Mouse (Mus musculus) lung, adult 2 months (tissue): ENCODE measurements around the gene Slc35d3. TPM values are rescaled to one million over a fixed set of nuclear protein-coding genes. Genes with fewer than 3 reads are reported as not detected.

Source experiments
- DNase-seq: peaks from one replicate; pipeline ENCODE4 v3.0.0; 2022
- H3K4me1 ChIP-seq: fragments of 200-500 bp; 2 replicates; pipeline ENCODE4 v1.6.1; 2011; ENCODE audit warnings: low read length; ENCODE audit not compliant: control insufficient read depth, insufficient read depth
- H3K4me3 ChIP-seq: fragments of 200-500 bp; replicated peaks from 2 replicates; pipeline ENCODE3; 2011; ENCODE audit warnings: low read depth, mild to moderate bottlenecking, control low read depth, low read length; ENCODE audit errors: extremely low read depth
- CTCF ChIP-seq: fragments of 200-500 bp; IDR thresholded peaks from 2 replicates; pipeline ENCODE4 v1.5.1; 2011; ENCODE audit warnings: mild to moderate bottlenecking, low read length, control low read depth; ENCODE audit not compliant: insufficient read depth
- POLR2A ChIP-seq: fragments of 200-500 bp; IDR thresholded peaks from 2 replicates; pipeline ENCODE4 v1.6.1; 2011; ENCODE audit warnings: low read depth, mild to moderate bottlenecking, control low read depth, low read length, borderline replicate concordance; ENCODE audit errors: extremely low read depth
- WGBS: fragments of 180-500 bp; shearing (Covaris S2); methylation state at CpG from one replicate; pipeline ENCODE4 v1.1.7; 2018; 5-methylcytosine and 5-hydroxymethylcytosine counted together
- polyA plus RNA-seq: library from polyadenylated mRNA; depleted of rRNA; stranded (reverse); fragments of >200 nt; gene quantifications from 2 replicates; pipeline ENCODE4 v1.2.3, GENCODE M21; 2012

The Slc35d3 gene
- polyA plus RNA-seq, 1 experiment, result 0.95 TPM

DNA sequence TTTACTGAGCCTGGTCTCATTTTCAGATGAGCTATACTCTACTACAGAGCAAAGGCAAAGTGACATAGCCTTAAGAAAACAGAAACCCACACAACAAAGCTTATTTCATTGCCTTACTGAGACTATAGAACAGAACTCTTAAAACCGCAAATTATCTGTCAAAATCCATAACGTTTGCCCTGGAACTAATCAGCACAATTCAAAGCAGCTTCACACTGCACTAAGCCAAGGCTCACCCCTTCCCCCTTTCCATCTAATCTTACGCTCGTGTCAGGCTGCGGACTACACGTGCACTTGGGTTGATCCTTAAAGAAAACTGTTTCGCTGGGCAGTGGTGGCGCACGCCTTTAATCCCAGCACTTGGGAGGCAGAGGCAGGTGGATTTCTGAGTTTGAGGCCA is 26.4 kb upstream of the Slc35d3 start:
- 85% methylated on average over 9 of the region's 9 CpGs for WGBS
- DNase-seq, result no peak
- TF ChIP-seq POLR2A, result no peak
- TF ChIP-seq CTCF, result no peak
- Histone ChIP-seq H3K4me3 (no peak overlapping the region), H3K4me1 (no peaks in the 10 kb centered on the region)

DNA sequence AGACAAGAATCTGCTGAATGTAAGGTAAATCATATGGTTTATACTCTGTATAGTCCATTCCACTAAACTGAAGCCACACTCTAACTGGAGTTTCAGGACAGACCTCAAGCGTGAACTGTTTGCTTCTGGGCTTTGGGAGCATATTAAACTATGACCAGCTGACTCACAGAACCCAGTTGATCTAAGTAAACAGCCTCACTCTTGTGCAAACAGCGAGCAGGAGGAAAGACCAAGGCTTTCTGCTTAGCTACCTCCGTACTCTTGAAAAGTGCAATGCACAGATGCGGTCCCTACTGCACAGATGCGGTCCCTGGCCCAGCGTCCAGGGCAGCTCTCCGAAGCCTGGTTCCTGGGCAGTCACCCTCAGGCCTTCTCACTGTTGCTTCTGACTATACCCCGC is 26.0 kb upstream of the Slc35d3 start:
- no peak for DNase-seq
- no peaks in the 10 kb centered on the region for H3K4me1 ChIP-seq
- TF ChIP-seq CTCF (no peak), POLR2A (no peak)
- H3K4me3 ChIP-seq, result no peak overlapping the region
- 79% methylated on average over 8 of the region's 8 CpGs for WGBS

DNA sequence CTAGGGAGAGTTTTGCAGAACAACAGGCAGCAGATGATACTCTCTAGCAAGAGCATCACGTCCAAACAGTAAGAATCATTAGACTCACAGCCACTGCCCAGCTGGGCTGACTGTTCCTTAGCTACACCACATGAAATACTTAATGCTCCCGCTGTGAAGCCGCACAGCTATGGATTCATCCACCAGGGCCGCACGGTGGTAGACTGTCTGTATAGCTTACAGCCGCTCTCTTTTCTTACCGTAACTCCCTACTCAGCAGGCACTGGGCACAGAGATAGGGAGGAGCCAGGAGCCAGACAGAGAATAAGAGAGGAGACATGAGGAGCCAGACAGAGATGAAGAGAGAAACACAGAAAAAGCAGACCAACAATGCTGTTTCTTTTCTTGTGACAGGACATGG is 25.4 kb upstream of the Slc35d3 start:
- DNase-seq, result no peak
- TF ChIP-seq POLR2A (no peak), CTCF (no peak)
- Histone ChIP-seq H3K4me3 (no peak overlapping the region), H3K4me1 (no peaks in the 10 kb centered on the region)
- WGBS, result 73% methylated on average over 7 of the region's 7 CpGs

- no peak overlapping the region for H3K4me3 ChIP-seq
- TF ChIP-seq POLR2A, result no peak
- TF ChIP-seq CTCF, result no peak
- no peak for DNase-seq
- WGBS, result 59% methylated on average over 5 of the region's 5 CpGs
- H3K4me1 ChIP-seq, result no peaks in the 10 kb centered on the region
Measured at GRCm38 (mm10) chr10:19875346-19875745, 24.1 kb upstream of the Slc35d3 start.

DNA sequence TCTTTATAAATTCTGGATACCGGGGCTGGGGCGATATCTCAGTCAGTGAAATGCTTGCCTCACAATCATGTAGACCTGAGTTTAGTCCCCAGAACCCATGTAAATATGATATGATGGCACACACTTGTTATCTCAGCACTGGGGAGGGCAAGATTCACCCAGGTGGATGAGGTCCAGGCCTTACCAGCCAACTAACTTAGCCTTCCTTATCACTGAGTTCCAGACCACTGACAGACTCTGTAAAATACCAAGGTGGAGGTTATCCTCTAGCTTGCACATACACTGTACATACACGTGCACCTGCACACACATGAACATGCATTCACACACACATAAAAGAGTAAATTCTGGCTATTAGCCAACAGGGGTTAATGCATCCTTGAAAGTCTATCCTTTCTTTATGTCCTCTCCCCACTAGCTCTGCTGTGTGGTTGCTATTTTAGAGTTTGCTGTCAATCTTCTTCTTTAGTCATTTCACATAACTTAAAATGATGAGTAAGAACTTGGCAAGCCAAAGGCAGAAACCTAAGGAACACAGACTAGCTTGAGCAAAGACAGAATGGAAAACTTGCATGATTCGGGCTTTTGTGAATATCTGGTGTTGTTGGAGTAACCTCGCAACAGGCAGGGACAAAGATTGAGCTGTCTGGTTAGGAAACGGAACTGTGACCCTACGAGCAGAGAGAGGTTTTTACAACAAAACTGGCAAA is 4.5 kb upstream of the Slc35d3 start:
- WGBS, result 87% methylated on average over 7 of the region's 7 CpGs
- no peak for DNase-seq
- TF ChIP-seq CTCF (no peak), POLR2A (no peak)
- no peak overlapping the region for H3K4me3 ChIP-seq
- H3K4me1 ChIP-seq, result peaks cover 6% of the 10 kb centered on the region

- peaks cover 14% of the 10 kb centered on the region for H3K4me1 ChIP-seq
- no peak for DNase-seq
- H3K4me3 ChIP-seq, result no peak overlapping the region
- 41% methylated on average over 2 of the region's 2 CpGs for WGBS
- no peak for TF ChIP-seq CTCF
- no peak for TF ChIP-seq POLR2A
Measured at GRCm38 (mm10) chr10:19853609-19854008, 2.4 kb upstream of the Slc35d3 start.

- no peak for DNase-seq
- 32% methylated on average over 6 of the region's 6 CpGs for WGBS
- peaks cover 14% of the 10 kb centered on the region for H3K4me1 ChIP-seq
- H3K4me3 ChIP-seq, result no peak overlapping the region
- TF ChIP-seq POLR2A (no peak), CTCF (no peak)
Measured at GRCm38 (mm10) chr10:19852776-19853175, 1.5 kb upstream of the Slc35d3 start.

DNA sequence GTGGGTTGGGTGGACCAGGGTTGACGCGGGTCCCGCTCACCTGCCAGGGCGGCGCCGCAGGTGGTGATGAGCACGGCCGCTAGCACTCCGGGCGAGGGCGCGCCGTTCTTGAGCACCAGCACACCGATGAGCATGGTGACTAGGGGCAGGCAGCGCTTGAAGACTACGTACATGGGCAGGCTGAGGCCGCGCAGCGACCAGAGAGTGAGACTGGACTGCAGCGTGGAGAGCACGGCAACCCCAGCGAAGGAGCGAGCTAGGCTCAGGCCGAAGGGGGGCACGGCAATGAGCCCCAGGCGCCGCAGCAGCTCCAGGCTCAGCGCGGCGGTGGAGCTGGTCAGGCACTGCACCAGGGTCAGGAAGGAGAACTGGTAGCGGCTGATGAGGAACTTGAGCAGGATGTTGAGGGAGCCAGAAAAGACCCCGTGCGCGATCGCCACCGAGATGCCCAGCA is 688 bp downstream of the Slc35d3 start:
- TF ChIP-seq POLR2A (no peak), CTCF (no peak)
- peak overlapping the region; percentile 52 for H3K4me3 ChIP-seq
- under 1% methylated on average over 35 of the region's 36 CpGs for WGBS
- peak; percentile 8 for DNase-seq
- peaks cover 14% of the 10 kb centered on the region for H3K4me1 ChIP-seq

DNA sequence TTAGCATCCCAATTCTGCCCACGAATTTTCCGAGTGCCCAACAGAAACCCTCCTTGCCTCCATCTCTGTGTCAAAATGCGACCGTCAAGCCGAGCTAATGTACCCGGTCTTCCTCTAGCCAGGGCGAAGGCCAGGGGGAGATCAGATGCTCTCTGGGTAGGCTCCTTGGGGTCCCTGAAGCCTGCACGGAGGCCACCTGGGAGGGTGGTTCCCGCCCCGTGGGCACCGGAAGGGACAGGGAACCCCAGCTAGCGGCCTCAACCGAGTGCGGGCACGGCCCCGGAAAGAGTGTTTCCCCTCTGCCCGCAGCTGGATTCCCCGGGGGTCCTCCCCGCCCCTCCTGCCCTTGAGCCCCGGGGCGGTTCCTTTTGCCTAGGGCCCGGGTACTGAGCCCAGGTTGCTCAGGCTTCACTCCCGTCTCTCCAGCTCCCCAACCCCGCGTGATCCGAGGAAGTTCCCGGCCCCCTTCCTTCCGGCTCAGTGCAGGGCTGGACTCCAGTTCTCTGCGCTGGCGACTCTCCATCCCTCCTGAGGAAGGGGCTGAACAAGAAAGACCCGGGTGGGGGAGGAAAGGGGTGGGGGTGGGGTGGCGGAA is 1.4 kb downstream of the Slc35d3 start:
- TF ChIP-seq CTCF (no peak), POLR2A (no peak)
- WGBS, result under 1% methylated on average over 32 of the region's 32 CpGs
- H3K4me3 ChIP-seq, result peak overlapping the region; percentile 5
- peaks cover 14% of the 10 kb centered on the region for H3K4me1 ChIP-seq
- no peak for DNase-seq
